Mouse (Mus musculus) Patski (cell line): ENCODE results near the gene Pml. TPM values are rescaled to one million over a fixed set of nuclear protein-coding genes. Genes with fewer than 3 reads are reported as not detected.

Source experiments
- ATAC-seq: fragments of 100-300 bp; one replicate; pipeline ENCODE4 v1.8.0; 2021
- CTCF ChIA-PET: fragments of 350-600 bp; sonication (Branson Sonifier 250); formaldehyde crosslinking; loops from one replicate; lab custom pipeline; 2022; ENCODE audit warnings: inconsistent platforms; lab: Charles Lee
- POLR2A ChIA-PET: fragments of 350-600 bp; sonication (Branson Sonifier 250); formaldehyde crosslinking; loops from one replicate; lab custom pipeline; 2022; ENCODE audit warnings: antibody characterized with exemption, inconsistent platforms; lab: Charles Lee
- DNase-seq: peaks from one replicate; pipeline ENCODE4 v3.0.0-alpha.2; 2011; ENCODE audit warnings: low read depth, low spot score
- H3K27me3 ChIP-seq: fragments of 371-371 bp; one replicate; pipeline ENCODE4 v1.5.1; 2021
- CTCF ChIP-seq: fragments of 100-300 bp; IDR thresholded peaks from one replicate; pipeline ENCODE4 v1.5.1; 2021
- in situ Hi-C: fragments of 300-500 bp; cut with MboI; formaldehyde crosslinking; loops from 3 replicates; pipeline ENCODE4 v1.11.1; 2018; ENCODE audit warnings: low pct_unique_long_range_greater_than_20kb, mixed read lengths
- polyA plus RNA-seq: library from polyadenylated mRNA; unstranded; gene quantifications from one replicate; pipeline ENCODE4 v1.2.3, GENCODE M21; 2021

Gene Pml
- 37.8 TPM for polyA plus RNA-seq

GRCm38 (mm10) chr9:58249592-58250192, at the start of gene Pml:
Gene Pml, minus strand, starts transcription at chr9:58249786.
- TF ChIP-seq CTCF: peak; percentile 59
- in situ Hi-C loops: no loop called here
- H3K27me3 ChIP-seq: no peaks in the 10 kb centered on the region
- DNase-seq (no peak), ATAC-seq (no peak)
- POLR2A ChIA-PET: no interaction called here
- CTCF ChIA-PET: interaction anchor here (0.6 to 1.9 kb wide), 5 partner anchors 15 to 34 kb away, joined by 3 to 7 read pairs (median 4); no protein-coding TSS in a partner anchor

- in situ Hi-C loops: no loop called here
- ATAC-seq (no peak), DNase-seq (no peak)
- CTCF ChIA-PET: interaction anchor here (0.8 to 1.5 kb wide), 3 partner anchors 15 to 78 kb away, joined by 3 to 6 read pairs (median 3); no protein-coding TSS in a partner anchor
- no peaks in the 10 kb centered on the region for H3K27me3 ChIP-seq
- POLR2A ChIA-PET: no interaction called here
- TF ChIP-seq CTCF: no peak
Measured at GRCm38 (mm10) chr9:58297961-58298477, 48.4 kb upstream of the Pml start.

- CTCF ChIA-PET: interaction anchor here (0.9 kb wide), 1 partner anchor 9 kb away, joined by 3 read pairs; no protein-coding TSS in a partner anchor
- TF ChIP-seq CTCF: no peak
- POLR2A ChIA-PET: interaction anchor here (1.0 kb wide), 1 partner anchor 11 kb away, joined by 3 read pairs; no protein-coding TSS in a partner anchor
- ATAC-seq: no peak
- no peaks in the 10 kb centered on the region for H3K27me3 ChIP-seq
- DNase-seq: no peak
- in situ Hi-C loops: no loop called here
Measured at GRCm38 (mm10) chr9:58297065-58297464, 47.5 kb upstream of the Pml start.

GRCm38 (mm10) chr9:58295766-58296361, 46.3 kb upstream of the Pml start:
- in situ Hi-C loops: no loop called here
- ChIA-PET POLR2A (interaction anchor here (1.0 to 1.3 kb wide), 2 partner anchors 10 to 12 kb away, joined by 3 to 4 read pairs; no protein-coding TSS in a partner anchor), CTCF (interaction anchor here (0.9 kb wide), 1 partner anchor 45 kb away, joined by 3 read pairs; no protein-coding TSS in a partner anchor)
- ATAC-seq (no peak), DNase-seq (no peak)
- H3K27me3 ChIP-seq: no peaks in the 10 kb centered on the region
- TF ChIP-seq CTCF: no peak

GRCm38 (mm10) chr9:58295345-58295744, 45.8 kb upstream of the Pml start:
- H3K27me3 ChIP-seq: no peaks in the 10 kb centered on the region
- CTCF ChIA-PET: interaction anchor here (0.9 to 1.0 kb wide), 2 partner anchors 14 to 46 kb away, joined by 3 to 4 read pairs; no protein-coding TSS in a partner anchor
- no peak for TF ChIP-seq CTCF
- in situ Hi-C loops: no loop called here
- DNase-seq: no peak
- POLR2A ChIA-PET: interaction anchor here (1.3 kb wide), 1 partner anchor 10 kb away, joined by 4 read pairs; no protein-coding TSS in a partner anchor
- ATAC-seq: no peak

- DNase-seq: no peak
- ATAC-seq: no peak
- ChIA-PET CTCF (interaction anchor here (1.0 kb wide), 1 partner anchor 14 kb away, joined by 4 read pairs; no protein-coding TSS in a partner anchor), POLR2A (interaction anchor here (1.9 kb wide), 1 partner anchor 12 kb away, joined by 4 read pairs; no protein-coding TSS in a partner anchor)
- in situ Hi-C loops: no loop called here
- TF ChIP-seq CTCF: no peak
- no peaks in the 10 kb centered on the region for H3K27me3 ChIP-seq
Measured at GRCm38 (mm10) chr9:58294527-58294926, 44.9 kb upstream of the Pml start.

- H3K27me3 ChIP-seq: no peaks in the 10 kb centered on the region
- in situ Hi-C loops: no loop called here
- ChIA-PET POLR2A (no interaction called here), CTCF (interaction anchor here (1.2 kb wide), 1 partner anchor 21 kb away, joined by 3 read pairs; no protein-coding TSS in a partner anchor)
- TF ChIP-seq CTCF: no peak
- DNase-seq (no peak), ATAC-seq (no peak)
Measured at GRCm38 (mm10) chr9:58289901-58290300, 40.3 kb upstream of the Pml start.

- ChIA-PET CTCF (interaction anchor here (1.2 kb wide), 1 partner anchor 21 kb away, joined by 3 read pairs; no protein-coding TSS in a partner anchor), POLR2A (no interaction called here)
- H3K27me3 ChIP-seq: no peaks in the 10 kb centered on the region
- no peak for ATAC-seq
- in situ Hi-C loops: no loop called here
- DNase-seq: no peak
- no peak for TF ChIP-seq CTCF
Measured at GRCm38 (mm10) chr9:58289090-58289489, 39.5 kb upstream of the Pml start.

GRCm38 (mm10) chr9:58283431-58283830, 33.8 kb upstream of the Pml start:
- ATAC-seq (no peak), DNase-seq (no peak)
- no peaks in the 10 kb centered on the region for H3K27me3 ChIP-seq
- in situ Hi-C loops: no loop called here
- ChIA-PET CTCF (interaction anchor here (0.8 to 4.6 kb wide), 7 partner anchors 8 to 245 kb away, joined by 3 to 37 read pairs (median 5); no protein-coding TSS in a partner anchor), POLR2A (interaction anchor here (1.1 to 1.3 kb wide), 3 partner anchors 10 to 343 kb away, joined by 3 to 4 read pairs (median 3); partner anchors contain the start of gene Sema7a)
- no peak for TF ChIP-seq CTCF

GRCm38 (mm10) chr9:58281597-58281996, 32.0 kb upstream of the Pml start:
- no peaks in the 10 kb centered on the region for H3K27me3 ChIP-seq
- no peak for ATAC-seq
- peak; percentile 63 for TF ChIP-seq CTCF
- in situ Hi-C loops: no loop called here
- no peak for DNase-seq
- ChIA-PET CTCF (interaction anchor here (0.7 to 4.6 kb wide), 11 partner anchors 10 to 906 kb away, joined by 3 to 37 read pairs (median 4); no protein-coding TSS in a partner anchor), POLR2A (no interaction called here)
